Mouse (Mus musculus): ENCODE data around the gene Tsen2.

DNA sequence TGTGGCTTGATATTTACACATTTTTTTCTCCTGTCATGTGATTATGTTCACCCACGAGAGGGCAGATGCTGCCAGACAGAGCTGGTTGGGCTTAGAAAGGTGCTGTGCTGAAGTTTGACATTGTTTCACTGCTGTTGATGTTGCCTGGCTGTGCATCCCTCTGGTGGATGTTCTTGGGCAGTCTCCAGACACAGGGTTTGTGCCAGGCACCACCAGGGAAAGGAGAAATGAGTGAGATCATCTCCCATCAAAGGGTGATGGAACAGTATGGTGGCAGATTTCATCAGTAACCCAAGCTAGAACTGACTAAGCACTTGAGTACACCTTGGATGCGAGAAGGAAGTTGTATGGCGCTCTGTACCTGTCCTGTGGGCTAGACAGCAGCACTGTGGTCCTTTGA is 71.5 kb downstream of the Tsen2 start:
- TF ChIP-seq POLR2A (IDR thresholded peaks at IDR 0.05; ENCODE audit: low read depth, low read length) (no peak), CTCF (IDR thresholded peaks at IDR 0.05; ENCODE audit: extremely low read depth, insufficient read length, insufficient replicate concordance, low read depth, low read length) (no peak)
